Mouse (Mus musculus) spleen, postnatal 0 days (tissue): ENCODE data around the gene Mnx1. TPM values are rescaled to one million over a fixed set of nuclear protein-coding genes. Genes with fewer than 3 reads are reported as not detected.

ENCODE experiments used
- polyA plus RNA-seq: library from polyadenylated mRNA; unstranded; fragments of >200 nt; fragmentation: Nextera tagmentation; extraction: Ambion mirVana; gene quantifications from 2 replicates; pipeline ENCODE4 v1.2.1, GENCODE M21; 2015

The Mnx1 gene
- polyA plus RNA-seq: not detected in 2 replicates

DNA sequence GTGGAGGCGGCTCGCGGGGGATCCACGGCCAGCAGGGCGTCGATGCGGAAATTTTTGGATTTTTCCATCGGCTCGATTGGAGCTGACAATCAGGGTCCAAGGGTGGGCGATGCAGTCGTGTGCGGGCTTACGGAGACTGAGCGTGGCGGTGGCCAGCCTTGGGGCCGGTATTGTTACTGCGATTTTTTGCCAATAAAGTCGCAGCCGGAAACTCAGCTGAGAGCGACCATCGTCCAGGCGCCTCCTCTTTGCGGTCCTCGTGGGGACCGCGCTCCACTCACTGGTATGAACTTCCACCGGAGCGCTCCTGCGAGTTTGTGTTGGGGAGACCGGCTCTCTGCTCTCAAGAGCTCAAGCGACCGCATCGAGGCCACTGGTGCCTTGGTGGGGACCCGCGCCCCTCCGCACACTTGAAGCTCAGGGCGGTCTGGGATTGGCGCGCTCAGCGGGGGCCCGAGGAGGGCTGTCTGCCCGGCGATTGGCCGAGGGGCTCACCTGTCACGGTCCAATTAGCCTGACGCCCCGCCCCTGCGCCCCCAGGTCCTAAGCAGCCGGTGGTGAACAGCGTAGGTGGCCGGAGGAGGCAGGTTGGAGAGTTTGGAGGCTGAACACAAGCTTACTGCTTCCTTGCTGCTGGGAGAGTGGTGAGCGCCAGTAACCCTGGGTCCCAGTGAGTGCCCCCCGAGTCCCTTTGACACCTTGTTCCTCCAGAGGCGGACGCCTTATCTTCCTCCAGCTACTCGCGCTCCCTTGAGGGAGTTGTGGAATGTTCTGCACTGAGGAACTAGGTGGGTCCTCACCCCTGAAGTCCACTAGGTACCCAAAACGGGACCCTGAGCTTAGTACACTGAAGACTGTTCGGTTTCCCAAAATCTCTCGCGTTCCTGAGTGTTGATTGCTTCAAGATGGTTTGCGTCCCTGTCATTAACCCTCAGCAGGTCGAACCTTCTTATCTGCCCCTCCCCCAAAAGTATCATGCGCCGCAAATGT is at the start of gene Mnx1:
Mnx1 (minus strand) TSS at position 263 of the 990 bp plus-strand sequence.

DNA sequence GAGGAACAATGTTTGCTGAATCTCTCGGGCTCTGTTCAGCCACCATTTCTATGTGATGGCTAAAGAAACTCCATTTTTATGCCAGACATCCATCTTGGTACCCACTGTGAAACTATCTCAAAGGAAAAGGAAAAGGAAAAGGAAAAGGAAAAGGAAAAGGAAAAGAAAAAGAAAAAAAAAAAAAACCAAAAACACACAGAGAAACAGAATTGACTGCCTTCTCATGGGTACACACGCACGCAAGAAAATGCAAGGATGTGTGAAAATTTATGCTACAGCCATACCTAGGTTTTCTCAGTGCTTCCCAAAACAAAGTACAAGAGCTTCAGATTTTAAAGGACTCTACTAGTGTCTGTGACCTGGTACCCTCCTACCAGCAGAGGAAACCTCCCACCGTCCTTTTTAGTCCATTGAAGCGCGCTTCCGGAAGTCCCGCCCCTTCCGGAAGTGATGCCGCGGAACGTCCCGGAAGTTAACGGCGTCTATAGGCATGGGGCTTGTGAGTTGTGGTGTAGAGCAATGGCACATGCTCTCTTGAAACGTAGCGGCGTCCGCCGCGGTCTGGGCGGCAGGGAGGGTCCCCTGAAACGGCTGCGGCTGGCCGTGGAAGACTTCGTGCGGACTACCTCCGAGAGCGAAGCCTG is 43.9 kb downstream of the Mnx1 start, which contains the start of gene Nom1:
Nom1 (plus strand) TSS at position 437 of the 644 bp plus-strand sequence.

Other genes starting within 250 kb of the Mnx1 start
- gene Lmbr1, start 100.1 kb downstream of the Mnx1 start, polyA plus RNA-seq: 4.7 and 6.2 TPM in 2 replicates
- 20.5 and 21.7 TPM in 2 replicates for gene Nom1, start 43.8 kb downstream of the Mnx1 start, polyA plus RNA-seq
- gene Ube3c, start 90.8 kb upstream of the Mnx1 start, polyA plus RNA-seq: 13.0 and 13.4 TPM in 2 replicates